Mouse (Mus musculus) layer of hippocampus, adult 9-11 months (tissue): ENCODE measurements at regions not wholly inside any gene's neighbourhood (a gene's known extent, or its start where the extent isn't known, plus 50 kb on each side); places are given as distances from the start of the nearest gene placed in this dataset.

ENCODE experiments used
- DNase-seq: peaks from one replicate; pipeline ENCODE4 v3.0.0; 2022

DNA sequence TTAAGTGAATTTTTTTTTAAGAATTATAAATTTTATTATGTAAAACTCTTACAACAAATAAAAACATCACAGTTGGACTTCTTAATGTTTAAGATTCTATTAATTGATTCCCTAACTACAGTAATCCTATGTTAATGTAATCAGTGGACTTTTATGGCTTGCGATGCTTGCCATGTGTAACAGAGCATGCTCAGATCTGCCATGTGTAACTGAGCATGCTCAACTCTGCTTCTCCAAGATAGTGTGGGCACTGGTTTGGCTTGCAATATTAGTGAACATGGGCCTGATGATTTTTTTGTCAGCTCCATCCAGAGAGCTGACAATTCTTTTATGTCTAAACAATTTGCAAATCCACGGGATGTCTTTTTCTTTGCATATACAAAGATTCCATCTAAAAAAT is 66.4 kb upstream of the Tas2r119 start:
- DNase-seq, result no peak
